Mouse (Mus musculus): ENCODE data around the gene Pheta1.

DNA sequence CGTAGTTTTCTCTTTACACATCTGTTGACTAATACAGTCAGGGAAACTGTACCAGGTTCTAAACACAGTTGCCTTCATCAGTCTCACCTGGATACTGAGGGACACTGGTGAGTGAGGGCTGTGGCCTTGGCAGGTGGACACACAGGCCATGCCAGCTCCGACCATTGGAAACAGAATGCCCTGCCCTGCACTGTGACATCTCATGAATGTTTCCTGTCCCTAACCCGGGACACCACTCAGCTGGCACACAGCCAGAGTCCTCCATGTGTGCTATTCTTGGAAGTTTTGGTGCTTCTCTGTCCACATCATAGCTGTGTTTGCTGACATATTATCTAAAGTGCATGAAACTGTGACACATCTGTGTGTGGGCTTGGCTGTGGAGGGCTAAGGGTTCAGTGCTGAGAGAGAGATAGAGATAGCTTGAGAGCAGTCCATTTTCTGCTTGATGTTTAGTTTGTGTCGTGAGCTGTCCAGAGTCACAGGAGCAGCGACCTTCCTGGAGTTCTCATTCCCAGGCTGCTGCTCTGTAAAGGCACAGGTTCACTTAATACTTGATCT is 39.0 kb upstream of the Pheta1 start:
- TF ChIP-seq CTCF (IDR thresholded peaks at IDR 0.05; ENCODE audit: control insufficient read depth, insufficient read depth, insufficient replicate concordance, low read depth, low read length) = no peak
- TF ChIP-seq POLR2A (IDR thresholded peaks at IDR 0.05; ENCODE audit: control insufficient read depth, low read depth, low read length) = no peak
